Comparison of ENCODE assay signal across 8 mouse cellular contexts in genomic region chrX:108834090-108834774, GRCm38 (mm10). TPM values are rescaled to one million over a fixed set of nuclear protein-coding genes. Genes with fewer than 3 reads are reported as not detected.
DNase-seq lines count a peak whose midpoint lies in the region; ATAC-seq lines count a peak whose summit lies in the region.

TSS of gene Brwd3 (minus strand) at chrX:108834372.

- H3K4me3 ChIP-seq in forebrain, embryonic 10.5 days = peak within 1 kb of the TSS; percentile 63
- H3K4me3 ChIP-seq in heart, embryonic 16.5 days (ENCODE audit: low read length) = peak within 1 kb of the TSS; percentile 71
- H3K4me3 ChIP-seq in liver, embryonic 15.5 days (replicated peaks) = peak within 1 kb of the TSS; percentile 68
- H3K4me3 ChIP-seq in neural tube, embryonic 12.5 days = peak within 1 kb of the TSS; percentile 54

- H3K9me3 ChIP-seq in forebrain, embryonic 10.5 days = no peaks in the 10 kb centered on the region
- no peaks in the 10 kb centered on the region for H3K9me3 ChIP-seq in heart, embryonic 16.5 days (replicated peaks; ENCODE audit: control insufficient read depth, low read length)
- H3K9me3 ChIP-seq in liver, embryonic 15.5 days (replicated peaks) = no peaks in the 10 kb centered on the region
- H3K9me3 ChIP-seq in neural tube, embryonic 12.5 days = no peaks in the 10 kb centered on the region

- H3K9ac ChIP-seq in heart, embryonic 16.5 days (ENCODE audit: low read length) = peak within 1 kb of the TSS; percentile 69
- H3K9ac ChIP-seq in liver, embryonic 15.5 days = peak within 1 kb of the TSS; percentile 66
- peak within 1 kb of the TSS; percentile 61 for H3K9ac ChIP-seq in neural tube, embryonic 12.5 days

- DNase-seq in CD8-positive naive resting alpha-beta T cell, adult 2 months (ENCODE audit: low read depth in 2 of 2, low spot score in 2 of 2) = peak; percentile 71 to 80
- peak; percentile 57 for DNase-seq in c-Kit-positive CD71-negative TER-119-negative erythroid progenitor cells, embryonic 14.5 days (ENCODE audit: low read depth)
- DNase-seq in forebrain, embryonic 10.5 days (ENCODE audit: extremely low spot score, low spot score) = peak; percentile 79
- peak; percentile 83 to 93 for DNase-seq in kidney, postnatal 36 days
- DNase-seq in telencephalon, adult 2 months (ENCODE audit: low read depth, low spot score) = peak; percentile 93

- no peaks in the 10 kb centered on the region for H3K27me3 ChIP-seq in forebrain, embryonic 10.5 days (ENCODE audit: poor library complexity, severe bottlenecking)
- no peaks in the 10 kb centered on the region for H3K27me3 ChIP-seq in heart, embryonic 16.5 days (ENCODE audit: control insufficient read depth, insufficient read depth, low read length)
- no peaks in the 10 kb centered on the region for H3K27me3 ChIP-seq in liver, embryonic 15.5 days
- no peaks in the 10 kb centered on the region for H3K27me3 ChIP-seq in neural tube, embryonic 12.5 days (replicated peaks)

- peak within 1 kb of the TSS; percentile 88 for H3K27ac ChIP-seq in forebrain, embryonic 10.5 days
- H3K27ac ChIP-seq in heart, embryonic 16.5 days (ENCODE audit: low read length) = peak within 1 kb of the TSS; percentile 80
- peak within 1 kb of the TSS; percentile 87 for H3K27ac ChIP-seq in liver, embryonic 15.5 days (replicated peaks)
- peak within 1 kb of the TSS; percentile 66; the same call in 1 of the 2 replicates for H3K27ac ChIP-seq in neural tube, embryonic 12.5 days

- 9% methylated on average over 37 of the region's 39 CpGs for WGBS in forebrain, embryonic 10.5 days
- WGBS in heart, embryonic 16.5 days = 18% methylated on average over 35 of the region's 39 CpGs
- WGBS in liver, embryonic 15.5 days (ENCODE audit: insufficient replicate concordance) = 14% methylated on average over 35 of the region's 39 CpGs
- WGBS in neural tube, embryonic 12.5 days = 13% methylated on average over 35 of the region's 39 CpGs

- peak; percentile 97 for ATAC-seq in heart, embryonic 16.5 days (replicated peaks; ENCODE audit: extremely low read depth, insufficient read depth, low FRiP score)
- peak; percentile 92 for ATAC-seq in liver, embryonic 15.5 days (ENCODE audit: insufficient read depth)
- ATAC-seq in neural tube, embryonic 12.5 days (ENCODE audit: low FRiP score, low read depth) = peak; percentile 93

- H3K4me1 ChIP-seq in forebrain, embryonic 10.5 days = no peaks in the 10 kb centered on the region
- H3K4me1 ChIP-seq in heart, embryonic 16.5 days (ENCODE audit: control insufficient read depth, insufficient read depth, low read length) = no peaks in the 10 kb centered on the region
- H3K4me1 ChIP-seq in liver, embryonic 15.5 days (replicated peaks) = 0 out of 2 replicates have a peak, but pooled peaks cover 3% of the 10 kb centered on the region
- H3K4me1 ChIP-seq in neural tube, embryonic 12.5 days = no peaks in the 10 kb centered on the region

- peak within 1 kb of the TSS; percentile 62 for H3K4me2 ChIP-seq in heart, embryonic 16.5 days (ENCODE audit: low read depth, low read length)
- H3K4me2 ChIP-seq in liver, embryonic 15.5 days = peak within 1 kb of the TSS; percentile 73
- H3K4me2 ChIP-seq in neural tube, embryonic 12.5 days (replicated peaks) = peak within 1 kb of the TSS; percentile 56

- no peaks in the 10 kb centered on the region for H3K36me3 ChIP-seq in forebrain, embryonic 10.5 days (replicated peaks)
- H3K36me3 ChIP-seq in heart, embryonic 16.5 days (ENCODE audit: control insufficient read depth, insufficient read depth) = no peaks in the 10 kb centered on the region
- H3K36me3 ChIP-seq in liver, embryonic 15.5 days (replicated peaks) = no peaks in the 10 kb centered on the region
- H3K36me3 ChIP-seq in neural tube, embryonic 12.5 days = no peaks in the 10 kb centered on the region

RNA-seq across cellular contexts. Expression of gene Brwd3, which starts in this region (rescaled TPM):
- polyA plus RNA-seq in forebrain, embryonic 10.5 days (2016; fragmentation: Nextera tagmentation; extraction: Ambion mirVana) = 3.7 and 3.8 TPM in 2 replicates
- polyA plus RNA-seq in heart, embryonic 16.5 days (2015; fragmentation: Nextera tagmentation; extraction: Ambion mirVana) = 1.9 TPM in 2 replicates
- 0.86 and 1.1 TPM in 2 replicates for polyA plus RNA-seq in liver, embryonic 15.5 days (2015; fragmentation: Nextera tagmentation; extraction: Ambion mirVana)
- 3.4 and 3.8 TPM in 2 replicates for polyA plus RNA-seq in neural tube, embryonic 12.5 days (2016; fragmentation: Nextera tagmentation; extraction: Ambion mirVana)

Comparison
In these comparisons a context has a peak if more than half of its experiments do, and no peak if none do; other contexts are left out.
1. Peak in every context shown above with its lines: DNase-seq, ATAC-seq, H3K4me3 ChIP-seq and H3K27ac ChIP-seq.